Mouse (Mus musculus) megakaryocyte, embryonic 14.5 days (primary cell): ENCODE data around the gene 2410141K09Rik. TPM values are rescaled to one million over a fixed set of nuclear protein-coding genes. Genes with fewer than 3 reads are reported as not detected.
"Not testable (repeated sequence)": the region's sequence is repeated elsewhere in the genome, so short reads cannot be mapped to it uniquely, and the experiment has no call there.

Source experiments
- H3K27me3 ChIP-seq: replicated peaks from 2 replicates; pipeline ENCODE3; 2012; ENCODE audit warnings: inconsistent platforms
- H3K36me3 ChIP-seq: replicated peaks from 2 replicates; pipeline ENCODE3; 2012; ENCODE audit warnings: low read length, inconsistent platforms, mixed read lengths
- H3K4me1 ChIP-seq: 2 replicates; pipeline ENCODE4 v1.6.1; 2012; ENCODE audit warnings: inconsistent platforms
- H3K4me3 ChIP-seq: replicated peaks from 2 replicates; pipeline ENCODE3; 2012; ENCODE audit warnings: moderate library complexity, mild to moderate bottlenecking, inconsistent platforms
- H3K9me3 ChIP-seq: 2 replicates; pipeline ENCODE4 v1.6.1; 2012; ENCODE audit warnings: inconsistent platforms
- polyA plus RNA-seq: library from polyadenylated mRNA; stranded (reverse); fragments of >175 nt; gene quantifications from 2 replicates; pipeline ENCODE4 v1.2.3, GENCODE M21; 2012; ENCODE audit warnings: low replicate concordance; ENCODE audit not compliant: insufficient read depth

The 2410141K09Rik gene
- 0.06 TPM in 1 of 2 replicates, not detected in the other for polyA plus RNA-seq

- not testable (repeated sequence) for H3K4me3 ChIP-seq, H3K4me1 ChIP-seq, H3K27me3 ChIP-seq, H3K36me3 ChIP-seq
- H3K9me3 ChIP-seq, result peaks cover 29% of the 10 kb centered on the region
Measured at GRCm38 (mm10) chr13:66441018-66441417, at the start of gene 2410141K09Rik. TSS of gene 2410141K09Rik (minus strand) at chr13:66441118.

- not testable (repeated sequence) for H3K36me3 ChIP-seq, H3K27me3 ChIP-seq, H3K4me3 ChIP-seq, H3K4me1 ChIP-seq
- peaks cover 35% of the 10 kb centered on the region for H3K9me3 ChIP-seq
Measured at GRCm38 (mm10) chr13:66426858-66427257, 14.1 kb downstream of the 2410141K09Rik start.

GRCm38 (mm10) chr13:66414962-66415361 is 26.0 kb downstream of the 2410141K09Rik start:
- H3K4me1 ChIP-seq, H3K4me3 ChIP-seq, H3K36me3 ChIP-seq, H3K27me3 ChIP-seq: not testable (repeated sequence)
- peaks cover 16% of the 10 kb centered on the region for H3K9me3 ChIP-seq

Other genes with a start within 250 kb of the 2410141K09Rik start
- gene Gm10772, start 213.5 kb downstream of the 2410141K09Rik start, polyA plus RNA-seq, result not detected in 2 replicates